Comparison of ENCODE assay signal across 12 mouse cellular contexts in genomic region chr1:131751181-131751890, GRCm38 (mm10). TPM values are rescaled to one million over a fixed set of nuclear protein-coding genes. Genes with fewer than 3 reads are reported as not detected.
A peak's percentile ranks its signal among the peaks of the same experiment; 100 is the strongest.
DNase-seq lines count a peak whose midpoint lies in the region; ATAC-seq lines count a peak whose summit lies in the region.
"Had no signal": no experiment of that assay in that cellular context is flagged by ENCODE, and none has a peak within 500 bp of the region (broad histone marks: within the 10 kb centered on the region; RNA-seq: fewer than 3 reads in every experiment).

No protein-coding gene starts in this region.

- no peak for DNase-seq in frontal cortex, postnatal 36 days (ENCODE audit: low spot score in 2 of 2)
- peak; percentile 47 for DNase-seq in gastrocnemius, postnatal 25 days
- DNase-seq in mesoderm, embryonic 11.5 days (ENCODE audit: low read depth, low spot score) = peak; percentile 28
- no peak for DNase-seq in layer of hippocampus, adult 9-11 months
- DNase-seq in layer of hippocampus, postnatal 10 days (ENCODE audit: low spot score in 2 of 2) = no peak

- WGBS in embryonic facial prominence, embryonic 15.5 days = 48% methylated on average over 3 of the region's 3 CpGs
- WGBS in hindbrain, embryonic 12.5 days = 80% methylated on average over 3 of the region's 3 CpGs

- 0 out of 2 replicates have a peak, but pooled peaks have one; percentile 7 for ATAC-seq in frontal cortex, adult (ENCODE audit: low TSS enrichment)
- no peak for ATAC-seq in embryonic facial prominence, embryonic 15.5 days (ENCODE audit: insufficient number of reproducible peaks, low FRiP score, low TSS enrichment, low read depth)
- no peak for ATAC-seq in hindbrain, embryonic 12.5 days (ENCODE audit: low FRiP score)
- ATAC-seq: intestine, postnatal 0 days had no signal

- peak overlapping the region; percentile 34; the same call in 1 of the 2 replicates for H3K27ac ChIP-seq in embryonic facial prominence, embryonic 15.5 days (replicated peaks)
- H3K27ac ChIP-seq in hindbrain, embryonic 12.5 days = no peak overlapping the region
- H3K27ac ChIP-seq: liver, embryonic 14.5 days had no signal

- H3K9me3 ChIP-seq in embryonic facial prominence, embryonic 15.5 days (replicated peaks) = no peaks in the 10 kb centered on the region
- no peaks in the 10 kb centered on the region for H3K9me3 ChIP-seq in hindbrain, embryonic 12.5 days (replicated peaks)

- no peak overlapping the region for H3K4me3 ChIP-seq in embryonic facial prominence, embryonic 15.5 days (replicated peaks)
- no peak overlapping the region for H3K4me3 ChIP-seq in hindbrain, embryonic 12.5 days

- H3K4me1 ChIP-seq in embryonic facial prominence, embryonic 15.5 days = peaks cover 17% of the 10 kb centered on the region; the same call in 1 of the 2 replicates
- H3K4me1 ChIP-seq in hindbrain, embryonic 12.5 days = 0 out of 2 replicates have a peak, but pooled peaks cover 5% of the 10 kb centered on the region

- H3K4me2 ChIP-seq in embryonic facial prominence, embryonic 15.5 days (replicated peaks) = no peak overlapping the region
- H3K4me2 ChIP-seq in hindbrain, embryonic 12.5 days (replicated peaks) = no peak overlapping the region

- no peaks in the 10 kb centered on the region for H3K27me3 ChIP-seq in embryonic facial prominence, embryonic 15.5 days
- no peaks in the 10 kb centered on the region for H3K27me3 ChIP-seq in hindbrain, embryonic 12.5 days

- H3K9ac ChIP-seq in embryonic facial prominence, embryonic 15.5 days = no peak overlapping the region
- no peak overlapping the region for H3K9ac ChIP-seq in hindbrain, embryonic 12.5 days
- H3K9ac ChIP-seq: liver, embryonic 14.5 days had no signal

- H3K36me3 ChIP-seq in embryonic facial prominence, embryonic 15.5 days = no peaks in the 10 kb centered on the region
- no peaks in the 10 kb centered on the region for H3K36me3 ChIP-seq in hindbrain, embryonic 12.5 days

RNA-seq across cellular contexts. Expression of gene Slc26a9, which starts 7.5 kb away (rescaled TPM):
- polyA plus RNA-seq in embryonic facial prominence, embryonic 15.5 days (2015; fragmentation: Nextera tagmentation; extraction: Ambion mirVana) = 0.28 and 0.72 TPM in 2 replicates
- total RNA-seq in gastrocnemius, postnatal 25 days (2021) = not detected
- under 1 TPM; 0.34 to 0.47 TPM for total RNA-seq in layer of hippocampus, postnatal 10 days (2021)
- 0.07 and 0.13 TPM in 2 replicates for polyA plus RNA-seq in hindbrain, embryonic 12.5 days (2016; fragmentation: Nextera tagmentation; extraction: Ambion mirVana)
- total RNA-seq: adrenal gland, adult 18-20 months; neutrophil, adult 5-6 weeks had no signal

RNA-seq across cellular contexts. Expression of gene Pm20d1, which starts 45.8 kb away (rescaled TPM):
- 0.72 and 1.2 TPM in 2 replicates for polyA plus RNA-seq in embryonic facial prominence, embryonic 15.5 days (2015; fragmentation: Nextera tagmentation; extraction: Ambion mirVana)
- 1 to 10 TPM in 1 of 2 experiments, under 1 TPM in 1; 0.82 to 1.3 TPM for total RNA-seq in gastrocnemius, postnatal 25 days (2021)
- total RNA-seq in layer of hippocampus, postnatal 10 days (2021) = 1 to 10 TPM in 1 of 2 experiments, under 1 TPM in 1; 0.75 to 1.8 TPM
- polyA plus RNA-seq in hindbrain, embryonic 12.5 days (2016; fragmentation: Nextera tagmentation; extraction: Ambion mirVana) = 0.35 and 0.42 TPM in 2 replicates
- total RNA-seq: neutrophil, adult 5-6 weeks had no signal

Comparison
In these comparisons a context has a peak if more than half of its experiments do, and no peak if none do; other contexts are left out.
1. DNase-seq: peak in gastrocnemius, postnatal 25 days (single experiment) and mesoderm, embryonic 11.5 days (single experiment); none in frontal cortex, postnatal 36 days (0 of 2), layer of hippocampus, adult 9-11 months (single experiment) and layer of hippocampus, postnatal 10 days (0 of 2).